Mouse (Mus musculus): Measurements from ENCODE around the gene Vps25.

The Vps25 gene

GRCm38 (mm10) chr11:101253613-101254389 lies at the start of gene Vps25:
TSS of gene Vps25 (plus strand) at chr11:101253707.
- DNase-seq (ENCODE audit: low spot score): peak; percentile 88

GRCm38 (mm10) chr11:101211970-101212369 lies 41.5 kb upstream of the Vps25 start:
- DNase-seq (ENCODE audit: low spot score): peak; percentile 86

- DNase-seq (ENCODE audit: low spot score): no peak
Observed at GRCm38 (mm10) chr11:101216936-101217335, 36.6 kb upstream of the Vps25 start.

GRCm38 (mm10) chr11:101218436-101219055 lies 35.0 kb upstream of the Vps25 start:
- DNase-seq (ENCODE audit: low spot score): no peak

- DNase-seq (ENCODE audit: low spot score): no peak
Observed at GRCm38 (mm10) chr11:101220853-101221252, 32.7 kb upstream of the Vps25 start.

GRCm38 (mm10) chr11:101221306-101221986 lies 32.1 kb upstream of the Vps25 start:
- DNase-seq (ENCODE audit: low spot score): no peak

- no peak for DNase-seq (ENCODE audit: low spot score)
Observed at GRCm38 (mm10) chr11:101224337-101224736, 29.2 kb upstream of the Vps25 start.

- peak; percentile 39 for DNase-seq (ENCODE audit: low spot score)
Observed at GRCm38 (mm10) chr11:101225331-101226064, 28.0 kb upstream of the Vps25 start.

GRCm38 (mm10) chr11:101226065-101226701 lies 27.3 kb upstream of the Vps25 start, which contains the start of gene Ezh1:
TSS of gene Ezh1 (minus strand) at chr11:101226463.
- DNase-seq (ENCODE audit: low spot score): peak; percentile 81

- DNase-seq (ENCODE audit: low spot score): no peak
Observed at GRCm38 (mm10) chr11:101229361-101229900, 24.1 kb upstream of the Vps25 start.

GRCm38 (mm10) chr11:101230061-101230511 lies 23.4 kb upstream of the Vps25 start:
- DNase-seq (ENCODE audit: low spot score): peak; percentile 55

GRCm38 (mm10) chr11:101230526-101230925 lies 23.0 kb upstream of the Vps25 start:
- DNase-seq (ENCODE audit: low spot score): peak; percentile 35

- peak; percentile 55 for DNase-seq (ENCODE audit: low spot score)
Observed at GRCm38 (mm10) chr11:101230991-101231871, 22.3 kb upstream of the Vps25 start.

- DNase-seq (ENCODE audit: low spot score): peak; percentile 56
Observed at GRCm38 (mm10) chr11:101232010-101232839, 21.3 kb upstream of the Vps25 start.

GRCm38 (mm10) chr11:101233240-101233639 lies 20.3 kb upstream of the Vps25 start:
- no peak for DNase-seq (ENCODE audit: low spot score)

- no peak for DNase-seq (ENCODE audit: low spot score)
Observed at GRCm38 (mm10) chr11:101234124-101234523, 19.4 kb upstream of the Vps25 start.

GRCm38 (mm10) chr11:101235429-101235828 lies 18.1 kb upstream of the Vps25 start:
- DNase-seq (ENCODE audit: low spot score): no peak

- DNase-seq (ENCODE audit: low spot score): no peak
Observed at GRCm38 (mm10) chr11:101236782-101237181, 16.7 kb upstream of the Vps25 start.

- DNase-seq (ENCODE audit: low spot score): no peak
Observed at GRCm38 (mm10) chr11:101238071-101238647, 15.3 kb upstream of the Vps25 start.
